Comparison of ENCODE assay signal across 10 mouse cellular contexts in the genomic region with DNA sequence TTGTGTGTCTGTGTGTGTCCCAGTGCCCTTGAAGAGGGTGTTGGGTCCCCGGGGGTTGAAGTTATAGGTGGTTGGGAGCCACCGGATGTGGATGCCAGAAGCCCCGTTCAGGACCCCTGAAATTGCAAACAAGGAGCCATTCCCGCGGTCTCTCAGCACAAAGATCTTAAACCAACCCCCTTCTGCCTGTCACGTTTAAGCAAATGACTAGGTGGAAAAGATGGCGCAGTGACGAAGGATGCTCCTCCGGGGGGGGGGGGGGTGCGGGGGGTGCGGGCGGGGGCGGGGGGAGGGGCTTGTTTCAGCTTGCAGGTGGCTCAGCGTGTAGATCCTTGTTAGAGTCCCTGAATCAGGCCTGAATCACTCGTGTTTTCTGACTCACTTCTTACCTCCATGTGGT. TPM values are rescaled to one million over a fixed set of nuclear protein-coding genes. Genes with fewer than 3 reads are reported as not detected.
A peak's percentile ranks its signal among the peaks of the same experiment; 100 is the strongest.
DNase-seq lines count a peak whose midpoint lies in the region; ATAC-seq lines count a peak whose summit lies in the region.
"Had no signal": no experiment of that assay in that cellular context is flagged by ENCODE, and none has a peak within 500 bp of the region (broad histone marks: within the 10 kb centered on the region; RNA-seq: fewer than 3 reads in every experiment).

No protein-coding gene starts in this region.

- DNase-seq in heart, postnatal 4 days = no peak
- DNase-seq in embryo, embryonic 9.5 days (ENCODE audit: extremely low spot score) = peak; percentile 24
- peak; percentile 66 for DNase-seq in intestine, embryonic 14.5 days (ENCODE audit: low spot score)
- no peak for DNase-seq in left cerebral cortex, adult 9 months (ENCODE audit: low spot score in 2 of 2)
- DNase-seq in layer of hippocampus, adult 11-12 months (ENCODE audit: low spot score) = no peak
- no peak for DNase-seq in cerebellum, adult 9-11 months
- DNase-seq: cerebellum, adult 8-10 months; spleen, adult 18-20 months had no signal

- H3K4me2 ChIP-seq in heart, embryonic 12.5 days = peak overlapping the region; percentile 61
- H3K4me2 ChIP-seq in intestine, embryonic 14.5 days (ENCODE audit: low read length) = peak overlapping the region; percentile 43
- H3K4me2 ChIP-seq in neural tube, embryonic 12.5 days (replicated peaks) = peak overlapping the region; percentile 46

- H3K36me3 ChIP-seq in heart, embryonic 12.5 days = no peaks in the 10 kb centered on the region
- H3K36me3 ChIP-seq in intestine, embryonic 14.5 days (ENCODE audit: control insufficient read depth, insufficient read depth, low read length) = no peaks in the 10 kb centered on the region
- H3K36me3 ChIP-seq in neural tube, embryonic 12.5 days = no peaks in the 10 kb centered on the region

- H3K4me3 ChIP-seq in heart, embryonic 12.5 days = peak overlapping the region; percentile 33
- peak overlapping the region; percentile 6; the same call in 1 of the 2 replicates for H3K4me3 ChIP-seq in intestine, embryonic 14.5 days (ENCODE audit: low read depth, low read length)
- 0 out of 2 replicates have a peak overlapping the region, but pooled peaks have one; percentile 9 for H3K4me3 ChIP-seq in neural tube, embryonic 12.5 days

- peak overlapping the region; percentile 45 for H3K9ac ChIP-seq in heart, embryonic 12.5 days
- H3K9ac ChIP-seq in intestine, embryonic 14.5 days (ENCODE audit: low read length) = no peak overlapping the region
- no peak overlapping the region for H3K9ac ChIP-seq in neural tube, embryonic 12.5 days

- WGBS in heart, embryonic 12.5 days = 14% methylated on average over 12 of the region's 15 CpGs
- WGBS in intestine, embryonic 14.5 days = 9% methylated on average over 10 of the region's 15 CpGs
- 9% methylated on average over 14 of the region's 15 CpGs for WGBS in neural tube, embryonic 12.5 days

- no peaks in the 10 kb centered on the region for H3K9me3 ChIP-seq in heart, embryonic 12.5 days (replicated peaks)
- H3K9me3 ChIP-seq in intestine, embryonic 14.5 days (ENCODE audit: control insufficient read depth, low read length) = no peaks in the 10 kb centered on the region
- H3K9me3 ChIP-seq in neural tube, embryonic 12.5 days = no peaks in the 10 kb centered on the region

- ATAC-seq in heart, embryonic 12.5 days (ENCODE audit: insufficient number of reproducible peaks, low FRiP score) = no peak
- ATAC-seq in intestine, embryonic 14.5 days (replicated peaks; ENCODE audit: low FRiP score, low TSS enrichment, low read depth) = no peak
- no peak for ATAC-seq in neural tube, embryonic 12.5 days (ENCODE audit: low FRiP score, low read depth)

- H3K27me3 ChIP-seq in heart, embryonic 12.5 days (replicated peaks) = no peaks in the 10 kb centered on the region
- H3K27me3 ChIP-seq in intestine, embryonic 14.5 days (replicated peaks; ENCODE audit: control insufficient read depth, insufficient read depth, low read length) = no peaks in the 10 kb centered on the region
- no peaks in the 10 kb centered on the region for H3K27me3 ChIP-seq in neural tube, embryonic 12.5 days (replicated peaks)

- no peak overlapping the region for H3K27ac ChIP-seq in heart, embryonic 12.5 days (ENCODE audit: poor library complexity, severe bottlenecking)
- no peak overlapping the region for H3K27ac ChIP-seq in intestine, embryonic 14.5 days (ENCODE audit: low read depth)
- no peak overlapping the region for H3K27ac ChIP-seq in neural tube, embryonic 12.5 days

- peaks cover 13% of the 10 kb centered on the region for H3K4me1 ChIP-seq in heart, embryonic 12.5 days (replicated peaks)
- no peaks in the 10 kb centered on the region; the same call in 1 of the 2 replicates for H3K4me1 ChIP-seq in intestine, embryonic 14.5 days (replicated peaks; ENCODE audit: control insufficient read depth, insufficient read depth, low read length)
- peaks cover under 1% of the 10 kb centered on the region; the same call in 1 of the 2 replicates for H3K4me1 ChIP-seq in neural tube, embryonic 12.5 days

RNA-seq across cellular contexts. Expression of gene Tmem94, which starts 17.9 kb away (rescaled TPM):
- polyA plus RNA-seq in heart, embryonic 12.5 days (2016; fragmentation: Nextera tagmentation; extraction: Ambion mirVana) = 52.4 and 52.5 TPM in 2 replicates
- total RNA-seq in heart, postnatal 4 days (2021) = 100 to 1,000 TPM; 103 to 108 TPM
- 14.6 and 15.7 TPM in 2 replicates for polyA plus RNA-seq in intestine, embryonic 14.5 days (2014; fragmentation: Nextera tagmentation; extraction: Ambion mirVana)
- 32.6 and 34.7 TPM in 2 replicates for polyA plus RNA-seq in neural tube, embryonic 12.5 days (2016; fragmentation: Nextera tagmentation; extraction: Ambion mirVana)

RNA-seq across cellular contexts. Expression of gene Grb2, which starts 39.0 kb away (rescaled TPM):
- polyA plus RNA-seq in heart, embryonic 12.5 days (2016; fragmentation: Nextera tagmentation; extraction: Ambion mirVana) = 95.9 and 113 TPM in 2 replicates
- total RNA-seq in heart, postnatal 4 days (2021) = 100 to 1,000 TPM; 119 to 134 TPM
- 39.4 and 52.3 TPM in 2 replicates for polyA plus RNA-seq in intestine, embryonic 14.5 days (2014; fragmentation: Nextera tagmentation; extraction: Ambion mirVana)
- 173 and 186 TPM in 2 replicates for polyA plus RNA-seq in neural tube, embryonic 12.5 days (2016; fragmentation: Nextera tagmentation; extraction: Ambion mirVana)

Comparison
In these comparisons a context has a peak if more than half of its experiments do, and no peak if none do; other contexts are left out.
1. DNase-seq: peak in embryo, embryonic 9.5 days (single experiment) and intestine, embryonic 14.5 days (single experiment); none in heart, postnatal 4 days (single experiment), left cerebral cortex, adult 9 months (0 of 2), layer of hippocampus, adult 11-12 months (single experiment) and cerebellum, adult 9-11 months (single experiment).
2. Peak in every context shown above with its lines, with median percentiles within 50 percentile points of each other: H3K4me2 ChIP-seq and H3K4me3 ChIP-seq.